Mouse (Mus musculus) CH12.LX (cell line): ENCODE measurements at regions not wholly inside any gene's neighbourhood (a gene's known extent, or its start where the extent isn't known, plus 50 kb on each side); places are given as distances from the start of the nearest gene placed in this dataset.

Source experiments
- DNase-seq: peaks from one replicate; pipeline ENCODE4 v3.0.0-alpha.2; 2013; ENCODE audit errors: extremely low read depth
- H3K27ac ChIP-seq: 2 replicates; pipeline ENCODE4 v1.5.1; 2012; ENCODE audit warnings: low read depth, mild to moderate bottlenecking, control low read depth, moderate library complexity; ENCODE audit not compliant: insufficient read depth
- H3K27me3 ChIP-seq: replicated peaks from 2 replicates; pipeline ENCODE3; 2012; ENCODE audit warnings: inconsistent platforms
- H3K36me3 ChIP-seq, 2 experiments: replicated peaks in 1 of 2; 2 replicates each; pipeline versions ENCODE3 to v1.6.1; 2012; ENCODE audit warnings: inconsistent platforms in 1 of 2, low read length in 1 of 2, mild to moderate bottlenecking in 1 of 2, mixed read lengths in 1 of 2, moderate library complexity in 1 of 2; ENCODE audit not compliant: control insufficient read depth in 1 of 2, insufficient read depth in 1 of 2
- H3K4me1 ChIP-seq, 2 experiments: 2 replicates each; pipeline ENCODE4 v1.6.1; 2012; ENCODE audit warnings: inconsistent platforms in 1 of 2, moderate library complexity in 1 of 2; ENCODE audit not compliant: insufficient read depth in 2 of 2, control insufficient read depth in 1 of 2
- H3K4me2 ChIP-seq: 2 replicates; pipeline ENCODE4 v1.6.1; 2012; ENCODE audit warnings: low read depth, mild to moderate bottlenecking, control low read depth; ENCODE audit not compliant: poor library complexity, insufficient read depth, severe bottlenecking
- H3K4me3 ChIP-seq, 3 experiments: fragments of 150-350 bp in 1 of 3; sonication (generic) in 1 of 3; replicated peaks in 1 of 3; 2 replicates each; pipeline versions ENCODE3 to v1.5.1; 2011 to 2012; ENCODE audit warnings: low read depth in 2 of 3, low read length in 2 of 3, mild to moderate bottlenecking in 2 of 3, moderate library complexity in 2 of 3, control low read depth in 1 of 3, improper control_type of control experiment in 1 of 3, inconsistent platforms in 1 of 3, mixed read lengths in 1 of 3; ENCODE audit not compliant: poor library complexity in 1 of 3
- H3K79me2 ChIP-seq: replicated peaks from 2 replicates; pipeline ENCODE4 v1.6.1; 2012; ENCODE audit warnings: mild to moderate bottlenecking, moderate library complexity; ENCODE audit not compliant: control insufficient read depth, poor library complexity, insufficient read depth, severe bottlenecking; ENCODE audit errors: extremely low read depth
- H3K9ac ChIP-seq: 2 replicates; pipeline ENCODE4 v1.6.1; 2012; ENCODE audit warnings: low read depth, mild to moderate bottlenecking, control low read depth, moderate library complexity; ENCODE audit not compliant: insufficient read depth
- H3K9me3 ChIP-seq: replicated peaks from 2 replicates; pipeline ENCODE3; 2012; ENCODE audit warnings: low read length, inconsistent platforms, mixed read lengths
- CHD1 ChIP-seq: IDR thresholded peaks from 2 replicates; pipeline ENCODE4 v1.6.1; 2012; ENCODE audit warnings: low read depth, low read length, improper control_type of control experiment, inconsistent platforms
- CHD2 ChIP-seq: IDR thresholded peaks from 2 replicates; pipeline ENCODE4 v1.6.1; 2011; ENCODE audit warnings: low read length, improper control_type of control experiment
- CTCF ChIP-seq, 2 experiments: IDR thresholded peaks in 1 of 2; conservative IDR thresholded peaks in 1 of 2; 2 replicates each; pipeline ENCODE4 v1.5.1; 2011 to 2012; ENCODE audit warnings: low read depth in 2 of 2, low read length in 2 of 2, improper control_type of control experiment in 1 of 2, inconsistent platforms in 1 of 2, mild to moderate bottlenecking in 1 of 2, moderate library complexity in 1 of 2
- ELF1 ChIP-seq: IDR thresholded peaks from 2 replicates; pipeline ENCODE4 v1.6.1; 2014; ENCODE audit warnings: low read depth, mild to moderate bottlenecking, inconsistent platforms, low read length, improper control_type of control experiment
- ETS1 ChIP-seq: conservative IDR thresholded peaks from 2 replicates; pipeline ENCODE4 v1.6.1; 2012; ENCODE audit warnings: low read depth, mild to moderate bottlenecking, inconsistent platforms, low read length, improper control_type of control experiment, moderate library complexity
- GABPA ChIP-seq: IDR thresholded peaks from 2 replicates; pipeline ENCODE4 v1.6.1; 2012; ENCODE audit warnings: low read depth, low read length, improper control_type of control experiment, inconsistent platforms; ENCODE audit not compliant: insufficient replicate concordance
- HCFC1 ChIP-seq: IDR thresholded peaks from 2 replicates; pipeline ENCODE4 v1.6.1; 2012; ENCODE audit warnings: low read depth, mild to moderate bottlenecking, inconsistent platforms, low read length, improper control_type of control experiment
- JUN ChIP-seq: IDR thresholded peaks from 2 replicates; pipeline ENCODE4 v1.6.1; 2011; ENCODE audit warnings: low read depth, mild to moderate bottlenecking, low read length, improper control_type of control experiment, moderate library complexity; ENCODE audit not compliant: insufficient read depth
- JUND ChIP-seq: conservative IDR thresholded peaks from 2 replicates; pipeline ENCODE4 v1.6.1; 2011; ENCODE audit warnings: low read depth, low read length, improper control_type of control experiment
- KAT2A ChIP-seq: IDR thresholded peaks from 2 replicates; pipeline ENCODE4 v1.6.1; 2012; ENCODE audit warnings: low read length, improper control_type of control experiment, inconsistent platforms; ENCODE audit not compliant: insufficient replicate concordance
- MAZ ChIP-seq: IDR thresholded peaks from 2 replicates; pipeline ENCODE4 v1.6.1; 2012; ENCODE audit warnings: low read depth, mild to moderate bottlenecking, inconsistent platforms, low read length, improper control_type of control experiment, moderate library complexity
- POLR2A ChIP-seq: IDR thresholded peaks from 2 replicates; pipeline ENCODE4 v1.6.1; 2011; ENCODE audit warnings: low read depth, mild to moderate bottlenecking, improper control_type of control experiment, low read length
- RAD21 ChIP-seq: IDR thresholded peaks from 2 replicates; pipeline ENCODE4 v1.6.1; 2011; ENCODE audit warnings: low read depth, mild to moderate bottlenecking, low read length, improper control_type of control experiment, moderate library complexity
- RCOR1 ChIP-seq: conservative IDR thresholded peaks from 2 replicates; pipeline ENCODE4 v1.6.1; 2012; ENCODE audit warnings: low read depth, mild to moderate bottlenecking, inconsistent platforms, low read length, improper control_type of control experiment
- SMC3 ChIP-seq: IDR thresholded peaks from 2 replicates; pipeline ENCODE4 v1.6.1; 2011; ENCODE audit warnings: low read depth, low read length, improper control_type of control experiment
- TBP ChIP-seq: conservative IDR thresholded peaks from 2 replicates; pipeline ENCODE4 v1.6.1; 2011; ENCODE audit warnings: low read depth, low read length, improper control_type of control experiment
- TCF12 ChIP-seq: IDR thresholded peaks from 2 replicates; pipeline ENCODE4 v1.6.1; 2014; ENCODE audit warnings: low read depth, mild to moderate bottlenecking, inconsistent platforms, low read length, improper control_type of control experiment
- UBTF ChIP-seq: IDR thresholded peaks from 2 replicates; pipeline ENCODE4 v1.6.1; 2012; ENCODE audit warnings: low read depth, mild to moderate bottlenecking, inconsistent platforms, low read length, improper control_type of control experiment, moderate library complexity
- USF2 ChIP-seq: conservative IDR thresholded peaks from 2 replicates; pipeline ENCODE4 v1.6.1; 2011; ENCODE audit warnings: low read depth, low read length, improper control_type of control experiment
- ZC3H11A ChIP-seq: IDR thresholded peaks from 2 replicates; pipeline ENCODE4 v1.6.1; 2012; ENCODE audit warnings: low read depth, mild to moderate bottlenecking, inconsistent platforms, low read length, improper control_type of control experiment
- ZKSCAN1 ChIP-seq: IDR thresholded peaks from 2 replicates; pipeline ENCODE4 v1.6.1; 2012; ENCODE audit warnings: low read depth, inconsistent platforms, low read length, improper control_type of control experiment, borderline replicate concordance
- ZMIZ1 ChIP-seq: IDR thresholded peaks from 2 replicates; pipeline ENCODE4 v1.6.1; 2012; ENCODE audit warnings: low read depth, mild to moderate bottlenecking, inconsistent platforms, low read length, improper control_type of control experiment
- ZNF384 ChIP-seq: IDR thresholded peaks from 2 replicates; pipeline ENCODE4 v1.6.1; 2012; ENCODE audit warnings: low read depth, low read length, improper control_type of control experiment, inconsistent platforms
- dilution Hi-C: fragments of 300-500 bp; cut with MboI; formaldehyde crosslinking; loops from 2 replicates; pipeline ENCODE4 v1.14.3; 2020; ENCODE audit warnings: low sequenced_read_pairs; ENCODE audit not compliant: extremely low pct_unique_long_range_greater_than_20kb, extremely low pct_ligation_motif_present
- in situ Hi-C: fragments of 300-500 bp; cut with MboI; formaldehyde crosslinking; loops from 3 replicates; pipeline ENCODE4 v1.14.3; 2019; ENCODE audit warnings: low sequenced_read_pairs, low pct_ligation_motif_present, low pct_unique_long_range_greater_than_20kb, mixed read lengths

- Histone ChIP-seq H3K4me3 (no peak overlapping the region), H3K36me3 (peaks cover 0 to 2% of the 10 kb centered on the region in 2 experiments), H3K4me2 (no peak overlapping the region; the same call in 1 of the 2 replicates), H3K27me3 (no peaks in the 10 kb centered on the region), H3K4me1 (peaks cover 6 to 9% of the 10 kb centered on the region in 2 experiments; a peak in 3 of 4 replicates), H3K27ac (no peak overlapping the region), H3K9me3 (no peaks in the 10 kb centered on the region), H3K79me2 (peaks cover 12% of the 10 kb centered on the region), H3K9ac (no peak overlapping the region)
- dilution Hi-C loops: no loop called here
- DNase-seq: no peak
- in situ Hi-C loops: no loop called here
- TF ChIP-seq JUN: no peak
- peak; percentile 8; the same call in 1 of the 2 replicates for TF ChIP-seq ZC3H11A
- TF ChIP-seq UBTF: no peak
- TF ChIP-seq CHD2: no peak
- no peak for TF ChIP-seq JUND
- no peak for TF ChIP-seq KAT2A
- TF ChIP-seq TBP: no peak
- peak in 1 of 2 experiments; percentile 63; a peak in 2 of 4 replicates for TF ChIP-seq CTCF (conservative IDR thresholded peaks at IDR 0.05 in 1 of 2, IDR thresholded peaks at IDR 0.05 in 1 of 2; ENCODE audit: low read depth in 2 of 2, low read length in 2 of 2)
- no peak for TF ChIP-seq POLR2A
- TF ChIP-seq USF2: no peak
- peak; percentile 46; the same call in 1 of the 2 replicates for TF ChIP-seq ELF1
- peak; percentile 75 for TF ChIP-seq SMC3
- TF ChIP-seq TCF12: no peak
- TF ChIP-seq GABPA: no peak
- no peak for TF ChIP-seq ZMIZ1
- TF ChIP-seq RAD21: peak; percentile 67
- TF ChIP-seq HCFC1: no peak
These were observed 171.0 kb upstream of the Smim15 start for GRCm38 (mm10) chr13:107873244-107873667.

DNA sequence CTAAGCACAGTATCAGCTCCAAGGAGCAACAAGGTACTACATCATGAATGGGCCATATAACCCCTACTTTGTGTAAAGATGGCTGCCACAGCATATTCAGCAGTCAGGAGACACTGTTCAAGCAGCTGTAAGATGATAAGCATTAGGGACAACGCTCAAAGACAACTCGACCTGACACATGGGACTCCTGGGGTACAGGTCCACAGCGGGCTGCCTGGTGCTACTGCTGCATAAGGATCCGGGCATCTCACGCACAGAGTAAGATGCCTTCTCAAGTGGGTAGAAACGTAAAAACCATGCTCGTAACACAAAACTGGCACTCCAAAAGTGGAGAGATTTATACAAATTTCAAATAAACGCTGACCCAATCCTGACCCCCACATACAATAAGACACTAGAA lies 171.7 kb upstream of the Smim15 start:
- in situ Hi-C loops: no loop called here
- peaks cover 6 to 9% of the 10 kb centered on the region in 2 experiments; a peak in 3 of 4 replicates for H3K4me1 ChIP-seq
- H3K27ac ChIP-seq: no peak overlapping the region
- no peaks in the 10 kb centered on the region for H3K27me3 ChIP-seq
- H3K9ac ChIP-seq: no peak overlapping the region
- TF ChIP-seq RCOR1: no peak
- no peak for TF ChIP-seq ETS1
- no peak for TF ChIP-seq CHD1
- no peak for TF ChIP-seq MAZ
- no peak for TF ChIP-seq ZMIZ1
- no peak for TF ChIP-seq ZKSCAN1
- TF ChIP-seq JUND: no peak
- no peak for TF ChIP-seq JUN
- no peak for TF ChIP-seq SMC3
- TF ChIP-seq ZNF384: no peak
- TF ChIP-seq USF2: no peak
- H3K4me2 ChIP-seq: no peak overlapping the region
- dilution Hi-C loops: no loop called here
- peaks cover 0 to 2% of the 10 kb centered on the region in 2 experiments for H3K36me3 ChIP-seq
- H3K4me3 ChIP-seq: no peak overlapping the region
- no peaks in the 10 kb centered on the region for H3K9me3 ChIP-seq
- no peak for DNase-seq
- peaks cover 8% of the 10 kb centered on the region for H3K79me2 ChIP-seq
